Mouse (Mus musculus): ENCODE measurements around the gene Eif3i. TPM values are rescaled to one million over a fixed set of nuclear protein-coding genes. Genes with fewer than 3 reads are reported as not detected.

Gene Eif3i
- polyA plus RNA-seq, 1 experiment from 2014 or later = 139 TPM

- no peak for TF ChIP-seq CTCF (IDR thresholded peaks at IDR 0.05)
- in situ Hi-C loops (cut with MboI; ENCODE audit: low pct_unique_long_range_greater_than_20kb) = no loop called here
- CTCF ChIA-PET = no interaction called here
- POLR2A ChIA-PET = no interaction called here
- no peaks in the 10 kb centered on the region for H3K27me3 ChIP-seq
- no peak for DNase-seq (ENCODE audit: low read depth, low spot score)
- ATAC-seq = no peak
These were observed 25.1 kb downstream of the Eif3i start for GRCm38 (mm10) chr4:129575171-129575844.

GRCm38 (mm10) chr4:129573430-129573829 lies 27.0 kb downstream of the Eif3i start, which contains the start of gene Lck:
Lck (minus strand) TSS chr4:129573641.
- ChIA-PET POLR2A (no interaction called here), CTCF (interaction anchor here (2.1 kb wide), 1 partner anchor 36 kb away, joined by 5 read pairs; no protein-coding TSS in a partner anchor)
- no peak for ATAC-seq
- DNase-seq (ENCODE audit: low read depth, low spot score) = no peak
- TF ChIP-seq CTCF (IDR thresholded peaks at IDR 0.05) = no peak
- no peaks in the 10 kb centered on the region for H3K27me3 ChIP-seq
- in situ Hi-C loops (cut with MboI; ENCODE audit: low pct_unique_long_range_greater_than_20kb) = no loop called here

- DNase-seq (ENCODE audit: low read depth, low spot score) (no peak), ATAC-seq (no peak)
- ChIA-PET CTCF (interaction anchor here (2.1 kb wide), 1 partner anchor 36 kb away, joined by 5 read pairs; no protein-coding TSS in a partner anchor), POLR2A (no interaction called here)
- in situ Hi-C loops (cut with MboI; ENCODE audit: low pct_unique_long_range_greater_than_20kb) = no loop called here
- TF ChIP-seq CTCF (IDR thresholded peaks at IDR 0.05) = no peak
- no peaks in the 10 kb centered on the region for H3K27me3 ChIP-seq
These were observed 27.4 kb downstream of the Eif3i start for GRCm38 (mm10) chr4:129573093-129573370.

DNA sequence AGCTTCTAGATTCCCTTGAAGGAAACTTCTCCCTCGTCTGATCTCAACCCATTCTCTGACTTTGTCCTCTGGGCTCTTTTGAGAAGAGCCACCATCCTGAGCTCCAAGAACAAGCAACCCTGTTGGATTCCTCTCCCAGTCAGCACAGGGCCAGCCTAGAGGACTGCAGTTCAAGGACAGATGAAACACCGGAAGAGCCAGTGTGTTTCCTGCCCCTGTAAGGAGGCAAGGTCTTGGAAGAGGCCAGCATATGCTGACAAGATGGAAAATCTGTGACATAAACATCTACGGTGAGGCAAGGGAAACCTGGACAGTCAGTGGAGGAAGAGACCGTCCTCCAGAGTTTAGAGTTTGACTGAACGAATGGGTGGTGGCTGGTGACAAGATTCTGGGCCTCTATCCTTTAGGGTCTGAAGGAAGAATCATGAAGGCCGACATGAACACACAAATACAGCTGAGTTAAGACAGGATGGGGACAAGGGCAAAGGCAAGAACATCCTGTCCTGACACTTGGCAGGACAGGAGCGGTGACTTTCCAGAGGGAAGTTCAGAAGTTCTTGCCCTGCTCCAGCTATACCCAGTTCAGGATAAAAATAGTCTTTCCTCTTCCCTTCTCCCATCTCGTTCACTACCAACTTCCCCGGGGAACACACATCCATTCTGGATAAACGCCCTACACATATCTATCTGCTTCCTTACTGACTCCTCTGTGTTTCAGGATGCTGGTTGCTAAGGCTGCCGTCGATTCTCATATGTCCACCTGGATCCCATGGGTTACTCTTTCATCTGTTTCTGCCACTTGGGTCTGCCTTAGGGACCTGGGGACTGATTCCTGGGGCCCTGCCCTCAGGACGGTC lies 28.0 kb downstream of the Eif3i start:
- in situ Hi-C loops (cut with MboI; ENCODE audit: low pct_unique_long_range_greater_than_20kb) = no loop called here
- ChIA-PET POLR2A (no interaction called here), CTCF (interaction anchor here (2.1 kb wide), 1 partner anchor 37 kb away, joined by 5 read pairs; no protein-coding TSS in a partner anchor)
- TF ChIP-seq CTCF (IDR thresholded peaks at IDR 0.05) = no peak
- no peak for ATAC-seq
- H3K27me3 ChIP-seq = no peaks in the 10 kb centered on the region
- no peak for DNase-seq (ENCODE audit: low read depth, low spot score)

GRCm38 (mm10) chr4:129571551-129572084 lies 28.8 kb downstream of the Eif3i start:
- in situ Hi-C loops (cut with MboI; ENCODE audit: low pct_unique_long_range_greater_than_20kb) = no loop called here
- ChIA-PET POLR2A (no interaction called here), CTCF (interaction anchor here (2.1 kb wide), 1 partner anchor 37 kb away, joined by 5 read pairs; no protein-coding TSS in a partner anchor)
- no peaks in the 10 kb centered on the region for H3K27me3 ChIP-seq
- TF ChIP-seq CTCF (IDR thresholded peaks at IDR 0.05) = no peak
- DNase-seq (ENCODE audit: low read depth, low spot score) (no peak), ATAC-seq (no peak)

GRCm38 (mm10) chr4:129570028-129570427 lies 30.4 kb downstream of the Eif3i start:
- in situ Hi-C loops (cut with MboI; ENCODE audit: low pct_unique_long_range_greater_than_20kb) = no loop called here
- ChIA-PET POLR2A (no interaction called here), CTCF (no interaction called here)
- no peak for TF ChIP-seq CTCF (IDR thresholded peaks at IDR 0.05)
- no peak for ATAC-seq
- DNase-seq (ENCODE audit: low read depth, low spot score) = no peak
- no peaks in the 10 kb centered on the region for H3K27me3 ChIP-seq

DNA sequence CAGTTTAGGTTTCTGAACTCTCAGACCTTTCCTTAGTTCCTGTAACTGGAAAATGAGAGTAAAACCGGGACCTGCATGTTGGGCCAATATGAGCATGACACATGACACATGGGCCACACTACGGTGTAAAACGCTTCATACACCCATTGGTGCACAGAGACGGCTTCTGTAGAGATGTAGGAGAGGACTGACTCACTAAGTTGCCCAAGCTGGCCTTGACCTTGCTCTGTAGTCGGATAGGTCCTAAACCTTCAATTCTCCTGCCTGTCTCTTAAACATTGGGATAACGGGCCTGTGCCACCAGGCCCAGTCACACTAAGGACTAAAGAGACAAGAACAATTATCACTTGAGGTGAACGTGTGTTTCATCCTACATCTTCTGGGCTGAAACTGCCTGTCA lies 32.1 kb downstream of the Eif3i start:
- ATAC-seq = no peak
- ChIA-PET POLR2A (no interaction called here), CTCF (no interaction called here)
- no peak for TF ChIP-seq CTCF (IDR thresholded peaks at IDR 0.05)
- H3K27me3 ChIP-seq = no peaks in the 10 kb centered on the region
- DNase-seq (ENCODE audit: low read depth, low spot score) = no peak
- in situ Hi-C loops (cut with MboI; ENCODE audit: low pct_unique_long_range_greater_than_20kb) = no loop called here

DNA sequence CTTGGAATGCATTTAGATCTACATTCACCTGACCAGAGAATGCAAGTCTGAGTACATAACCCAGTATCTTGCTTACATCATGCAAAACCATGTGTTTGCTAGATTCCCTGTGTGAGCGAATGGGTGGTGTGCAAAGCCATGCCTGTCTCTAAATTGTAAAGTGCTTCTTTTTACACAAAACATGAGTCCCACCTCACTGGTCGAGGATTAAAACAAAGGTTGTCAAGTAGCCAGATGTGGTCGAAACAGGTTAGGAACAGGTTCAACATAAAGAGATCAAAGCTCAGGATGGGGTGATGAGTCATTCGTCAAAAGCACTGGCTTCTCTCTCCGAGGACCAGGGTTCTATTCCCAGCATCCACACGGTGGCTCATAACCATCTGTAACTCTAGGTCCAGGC lies 35.3 kb downstream of the Eif3i start:
- ATAC-seq = no peak
- in situ Hi-C loops (cut with MboI; ENCODE audit: low pct_unique_long_range_greater_than_20kb) = no loop called here
- CTCF ChIA-PET = no interaction called here
- no peak for TF ChIP-seq CTCF (IDR thresholded peaks at IDR 0.05)
- POLR2A ChIA-PET = no interaction called here
- no peaks in the 10 kb centered on the region for H3K27me3 ChIP-seq
- DNase-seq (ENCODE audit: low read depth, low spot score) = no peak

GRCm38 (mm10) chr4:129563718-129564117 lies 36.7 kb downstream of the Eif3i start:
- DNase-seq (ENCODE audit: low read depth, low spot score) = no peak
- no peaks in the 10 kb centered on the region for H3K27me3 ChIP-seq
- in situ Hi-C loops (cut with MboI; ENCODE audit: low pct_unique_long_range_greater_than_20kb) = no loop called here
- ChIA-PET POLR2A (no interaction called here), CTCF (no interaction called here)
- no peak for TF ChIP-seq CTCF (IDR thresholded peaks at IDR 0.05)
- ATAC-seq = no peak

GRCm38 (mm10) chr4:129561184-129561583 lies 39.3 kb downstream of the Eif3i start:
- TF ChIP-seq CTCF (IDR thresholded peaks at IDR 0.05) = no peak
- POLR2A ChIA-PET = no interaction called here
- CTCF ChIA-PET = no interaction called here
- ATAC-seq = no peak
- H3K27me3 ChIP-seq = no peaks in the 10 kb centered on the region
- in situ Hi-C loops (cut with MboI; ENCODE audit: low pct_unique_long_range_greater_than_20kb) = no loop called here
- DNase-seq (ENCODE audit: low read depth, low spot score) = no peak

GRCm38 (mm10) chr4:129558321-129558955 lies 42.0 kb downstream of the Eif3i start:
- H3K27me3 ChIP-seq = no peaks in the 10 kb centered on the region
- no peak for DNase-seq (ENCODE audit: low read depth, low spot score)
- POLR2A ChIA-PET = no interaction called here
- no peak for ATAC-seq
- CTCF ChIA-PET = interaction anchor here (0.9 kb wide), 1 partner anchor 19 kb away, joined by 3 read pairs; no protein-coding TSS in a partner anchor
- in situ Hi-C loops (cut with MboI; ENCODE audit: low pct_unique_long_range_greater_than_20kb) = no loop called here
- no peak for TF ChIP-seq CTCF (IDR thresholded peaks at IDR 0.05)
